8 mouse cellular contexts compared by ENCODE assay signal in genomic region chr8:120538397-120539240, GRCm38 (mm10). TPM values are rescaled to one million over a fixed set of nuclear protein-coding genes. Genes with fewer than 3 reads are reported as not detected.
DNase-seq lines count a peak whose midpoint lies in the region; ATAC-seq and TF ChIP-seq lines count a peak whose summit lies in the region.

No protein-coding gene starts in this region.

- H3K27me3 ChIP-seq in heart, adult 2 months (ENCODE audit: control insufficient read depth, insufficient read depth, low read length): no peaks in the 10 kb centered on the region
- no peaks in the 10 kb centered on the region for H3K27me3 ChIP-seq in liver, embryonic 14.5 days (ENCODE audit: control insufficient read depth, insufficient read depth, low read length)
- no peaks in the 10 kb centered on the region for H3K27me3 ChIP-seq in stomach, embryonic 16.5 days (ENCODE audit: control insufficient read depth, insufficient read depth, low read length)

- no peaks in the 10 kb centered on the region for H3K36me3 ChIP-seq in heart, adult 2 months (ENCODE audit: control insufficient read depth, insufficient read depth, low read length)
- H3K36me3 ChIP-seq in liver, embryonic 14.5 days (replicated peaks; ENCODE audit: control insufficient read depth, insufficient read depth, low read depth): peaks cover under 1% of the 10 kb centered on the region; the same call in 1 of the 2 replicates
- H3K36me3 ChIP-seq in stomach, embryonic 16.5 days (ENCODE audit: control insufficient read depth, insufficient read depth, low read length): no peaks in the 10 kb centered on the region

- H3K9ac ChIP-seq in heart, adult 2 months (ENCODE audit: low read depth, low read length): peak overlapping the region; percentile 73
- H3K9ac ChIP-seq in liver, embryonic 14.5 days (replicated peaks): peak overlapping the region; percentile 85
- H3K9ac ChIP-seq in stomach, embryonic 16.5 days (ENCODE audit: low read length): peak overlapping the region; percentile 81

- peak overlapping the region; percentile 84 for H3K27ac ChIP-seq in heart, adult 2 months
- peak overlapping the region; percentile 78 for H3K27ac ChIP-seq in liver, embryonic 14.5 days
- peak overlapping the region; percentile 95 for H3K27ac ChIP-seq in stomach, embryonic 16.5 days (ENCODE audit: low read length)

- H3K79me2 ChIP-seq in heart, adult 2 months (replicated peaks; ENCODE audit: control insufficient read depth, insufficient read depth, low read length): 0 out of 2 replicates have a peak, but pooled peaks cover 2% of the 10 kb centered on the region

- TF ChIP-seq POLR2A in heart, adult 2 months (IDR thresholded peaks at IDR 0.05; ENCODE audit: insufficient read depth, low read depth, low read length): no peak

- WGBS in heart, adult 2 months: 13% methylated on average over 37 of the region's 37 CpGs
- 1% methylated on average over 37 of the region's 37 CpGs for WGBS in liver, embryonic 14.5 days (ENCODE audit: insufficient replicate concordance)
- 15% methylated on average over 37 of the region's 37 CpGs for WGBS in stomach, embryonic 16.5 days

- H3K4me3 ChIP-seq in heart, adult 2 months: peak overlapping the region; percentile 59
- peak overlapping the region; percentile 73 to 88 for H3K4me3 ChIP-seq in liver, embryonic 14.5 days (ENCODE audit: insufficient read depth in 1 of 2, low read depth in 2 of 2, low read length in 2 of 2)
- H3K4me3 ChIP-seq in stomach, embryonic 16.5 days (replicated peaks; ENCODE audit: low read length): peak overlapping the region; percentile 66

- DNase-seq in ovary, adult 18-20 months (ENCODE audit: low spot score): peak; percentile 58
- no peak for DNase-seq in ovary, postnatal 10 days (ENCODE audit: low spot score)
- peak; percentile 85 for DNase-seq in embryo, embryonic 11 days
- DNase-seq in heart, adult 2 months: peak; percentile 71 to 87
- DNase-seq in kidney, adult 18-20 months: peak; percentile 92
- DNase-seq in liver, embryonic 14.5 days (ENCODE audit: low read depth in 3 of 3, low spot score in 3 of 3): peak in 1 of 3 experiments; percentile 61
- peak; percentile 97 for DNase-seq in natural killer cell, adult 2 months (ENCODE audit: low spot score in 2 of 2)

- H3K9me3 ChIP-seq in liver, embryonic 14.5 days (ENCODE audit: control insufficient read depth, low read length): no peaks in the 10 kb centered on the region
- no peaks in the 10 kb centered on the region for H3K9me3 ChIP-seq in stomach, embryonic 16.5 days (replicated peaks; ENCODE audit: control insufficient read depth, low read length)

- TF ChIP-seq CTCF in heart, adult 2 months (IDR thresholded peaks at IDR 0.05): 0 out of 2 replicates have a peak, but pooled peaks have one; percentile 1
- TF ChIP-seq CTCF in liver, embryonic 14.5 days (IDR thresholded peaks at IDR 0.05; ENCODE audit: low read depth): peak; percentile 60

- peak overlapping the region; percentile 93 for H3K4me2 ChIP-seq in liver, embryonic 14.5 days (ENCODE audit: low read depth)
- H3K4me2 ChIP-seq in stomach, embryonic 16.5 days (ENCODE audit: low read depth, low read length): peak overlapping the region; percentile 98

- peak; percentile 8 for ATAC-seq in liver, embryonic 14.5 days (ENCODE audit: insufficient read depth)
- ATAC-seq in stomach, embryonic 16.5 days (ENCODE audit: insufficient read depth, low FRiP score): peak; percentile 56

- intact Hi-C loops in heart, adult 2 months (cut with DNase I): loop anchor here (5.0 kb wide), 1 partner anchor 311 kb away; the partner anchor contains the start of gene Gse1

- peaks cover 10% of the 10 kb centered on the region for H3K4me1 ChIP-seq in heart, adult 2 months (ENCODE audit: control insufficient read depth, insufficient read depth, low read length)
- peaks cover 47 to 59% of the 10 kb centered on the region in 2 experiments for H3K4me1 ChIP-seq in liver, embryonic 14.5 days (replicated peaks; ENCODE audit: control insufficient read depth in 2 of 2, insufficient read depth in 2 of 2, low read length in 1 of 2)
- H3K4me1 ChIP-seq in stomach, embryonic 16.5 days (ENCODE audit: control insufficient read depth, insufficient read depth, low read length): peaks cover 79% of the 10 kb centered on the region

- TF ChIP-seq EP300 in heart, adult 2 months (IDR thresholded peaks at IDR 0.05; ENCODE audit: insufficient read depth, low read depth, low read length): peak; percentile 16; the same call in 1 of the 2 replicates
- TF ChIP-seq EP300 in liver, embryonic 14.5 days (IDR thresholded peaks at IDR 0.05; ENCODE audit: low read depth): no peak

RNA-seq across cellular contexts. Expression of gene Gins2, which starts 50.5 kb away (rescaled TPM):
- total RNA-seq in heart, adult 2 months (2021): 1 to 10 TPM; 1.1 to 1.5 TPM
- 1.3 and 1.4 TPM in 2 replicates for polyA plus RNA-seq in heart, adult 2 months (2012; rRNA removed)
- polyA plus RNA-seq in liver, embryonic 14.5 days (2012; rRNA removed): 31.5 and 37.5 TPM in 2 replicates
- polyA plus RNA-seq in liver, embryonic 14.5 days (2014; fragmentation: Nextera tagmentation; extraction: Ambion mirVana): 63.4 and 63.7 TPM in 2 replicates
- polyA plus RNA-seq in stomach, embryonic 16.5 days (2015; fragmentation: Nextera tagmentation; extraction: Ambion mirVana): 76.4 and 76.5 TPM in 2 replicates

Comparison
In these comparisons a context has a peak if more than half of its experiments do, and no peak if none do; other contexts are left out.
1. RNA of gene Gins2, which starts 50.5 kb away (polyA plus RNA-seq): 76.4 to 76.5 TPM in stomach, embryonic 16.5 days and 31.5 to 63.7 TPM in liver, embryonic 14.5 days; 1.3 to 1.4 TPM in heart, adult 2 months; every median in the first group is over 10 times any median in the second.
2. Peak in every context shown above with its lines, with median percentiles within 50 percentile points of each other: H3K27ac ChIP-seq, H3K4me3 ChIP-seq and H3K9ac ChIP-seq.